Mouse (Mus musculus) left cerebral cortex, adult 2 months (tissue): Measurements from ENCODE around the gene Smyd1. TPM values are rescaled to one million over a fixed set of nuclear protein-coding genes. Genes with fewer than 3 reads are reported as not detected.

Source experiments
- DNase-seq, 2 experiments: peaks; one replicate each; pipeline ENCODE4 v3.0.0; 2021 to 2022; ENCODE audit warnings: low spot score in 2 of 2, mixed read lengths in 1 of 2; ENCODE audit errors: extremely low spot score in 1 of 2
- H3K27ac ChIP-seq: fragments of 200-600 bp; 2 replicates; pipeline ENCODE4 v1.8.1; 2022
- H3K4me3 ChIP-seq: fragments of 200-600 bp; 2 replicates; pipeline ENCODE4 v1.8.1; 2022
- CTCF ChIP-seq: fragments of 200-600 bp; IDR thresholded peaks from 2 replicates; pipeline ENCODE4 v1.8.1; 2022; ENCODE audit warnings: antibody characterized with exemption, mild to moderate bottlenecking, moderate library complexity
- intact Hi-C: fragments of 180-260 bp; cut with DNase I; formaldehyde crosslinking; loops from one replicate; pipeline ENCODE4 v1.15.1; 2025
- total RNA-seq, 2 experiments: library from RNA; stranded (reverse); gene quantifications; 2 replicates each; pipeline ENCODE4 v1.2.3; 2021

Smyd1 gene
- total RNA-seq, 2 experiments from 2014 or later = 0.61 to 0.72 TPM

DNA sequence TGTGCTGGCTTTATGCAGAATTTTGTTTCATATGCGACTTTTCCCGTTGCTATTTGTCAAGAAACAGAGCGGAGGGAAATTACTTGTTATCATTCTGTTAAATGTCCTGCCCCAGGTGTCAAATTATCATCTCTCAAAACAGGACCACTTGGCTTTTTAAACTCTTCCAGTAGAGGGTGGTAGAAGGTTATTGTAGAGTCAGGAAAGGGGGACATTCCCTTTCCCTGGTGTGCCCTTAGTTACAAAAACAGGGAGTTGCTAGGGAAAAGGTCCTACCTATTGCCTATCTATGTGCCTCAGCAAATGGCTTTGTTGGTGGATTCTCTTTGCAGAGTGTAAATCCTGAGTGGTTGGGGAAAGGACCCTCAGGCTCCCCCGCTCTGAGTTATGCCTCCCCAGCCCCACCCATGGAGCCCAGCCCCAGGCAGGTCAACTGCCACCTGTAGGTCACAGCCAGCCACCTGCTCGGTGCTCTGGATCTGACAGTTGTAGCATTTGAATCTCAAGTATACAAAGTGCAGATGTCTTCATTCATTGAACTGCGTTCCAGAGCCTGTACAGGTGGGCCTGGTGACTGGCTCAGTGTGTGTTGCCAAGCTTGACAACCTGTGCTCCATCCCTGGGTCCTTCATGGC lies 19.8 kb downstream of the Smyd1 start:
- no peak for DNase-seq
- H3K27ac ChIP-seq = no peak overlapping the region
- intact Hi-C loops = loop anchor here (5.0 kb wide), 1 partner anchor 95 kb away; no protein-coding TSS in a partner anchor
- TF ChIP-seq CTCF = peak; percentile 40
- H3K4me3 ChIP-seq = no peak overlapping the region

DNA sequence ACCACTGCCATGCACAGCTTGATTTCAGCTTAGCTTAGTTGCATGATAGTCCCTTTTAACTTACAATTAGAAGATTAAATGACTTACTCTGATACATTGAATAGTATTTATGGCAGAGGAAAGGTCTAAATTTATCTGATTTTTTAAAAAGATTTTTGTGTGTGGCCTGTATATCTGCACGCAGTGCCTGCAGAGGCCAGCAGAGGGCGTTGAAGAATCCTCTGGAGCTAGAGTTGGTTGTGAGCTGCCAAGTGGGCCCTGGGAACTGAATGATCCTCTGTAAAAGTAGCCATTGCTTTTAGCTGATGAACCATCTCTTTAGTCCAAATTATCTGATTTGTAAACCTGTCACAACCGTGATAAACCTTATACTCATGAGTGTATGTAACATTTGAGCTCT lies 23.3 kb downstream of the Smyd1 start:
- no peak for DNase-seq
- no peak overlapping the region for H3K27ac ChIP-seq
- intact Hi-C loops = no loop called here
- TF ChIP-seq CTCF = peak; percentile 44
- H3K4me3 ChIP-seq = no peak overlapping the region

DNA sequence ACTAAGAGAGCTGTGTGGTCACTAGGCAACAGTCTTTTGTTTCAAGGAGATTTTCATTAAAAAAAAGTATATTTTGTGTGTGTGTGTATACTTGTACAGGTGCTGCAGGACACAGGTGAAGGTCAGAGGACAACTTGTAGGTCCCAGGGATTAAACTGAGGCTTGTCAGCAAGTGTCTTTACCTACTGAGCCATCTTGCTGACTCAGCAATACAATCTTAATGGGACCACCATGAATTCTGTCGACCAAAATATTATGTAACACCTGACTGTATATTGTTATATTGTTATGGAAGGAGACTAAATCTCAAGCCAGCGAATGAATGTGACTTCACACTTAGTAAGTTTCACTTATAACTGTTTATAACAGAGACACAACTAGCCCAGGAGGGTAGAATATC lies 24.0 kb downstream of the Smyd1 start:
- H3K27ac ChIP-seq = no peak overlapping the region
- TF ChIP-seq CTCF = no peak
- DNase-seq = no peak
- intact Hi-C loops = no loop called here
- H3K4me3 ChIP-seq = no peak overlapping the region

DNA sequence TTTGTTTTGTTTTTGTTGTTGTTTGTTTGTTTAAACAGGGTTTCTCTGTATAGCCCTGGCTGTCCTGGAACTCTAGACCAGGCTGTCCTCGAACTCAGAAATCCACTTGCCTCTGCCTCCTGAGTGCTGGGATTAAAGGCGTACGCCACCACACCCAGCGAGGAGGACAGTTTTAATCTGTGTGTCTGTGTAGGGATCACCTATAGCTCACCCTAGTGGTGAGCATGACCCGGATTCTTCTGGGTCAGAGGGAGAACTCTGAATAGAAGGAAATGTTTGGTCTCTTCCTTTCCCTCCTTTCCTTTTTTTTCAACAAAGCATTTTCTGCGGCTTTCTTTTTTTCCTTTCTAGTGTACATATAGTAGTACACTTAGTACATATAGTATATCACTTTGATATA lies 26.7 kb downstream of the Smyd1 start:
- H3K27ac ChIP-seq = no peak overlapping the region
- intact Hi-C loops = no loop called here
- DNase-seq = no peak
- no peak for TF ChIP-seq CTCF
- no peak overlapping the region for H3K4me3 ChIP-seq

DNA sequence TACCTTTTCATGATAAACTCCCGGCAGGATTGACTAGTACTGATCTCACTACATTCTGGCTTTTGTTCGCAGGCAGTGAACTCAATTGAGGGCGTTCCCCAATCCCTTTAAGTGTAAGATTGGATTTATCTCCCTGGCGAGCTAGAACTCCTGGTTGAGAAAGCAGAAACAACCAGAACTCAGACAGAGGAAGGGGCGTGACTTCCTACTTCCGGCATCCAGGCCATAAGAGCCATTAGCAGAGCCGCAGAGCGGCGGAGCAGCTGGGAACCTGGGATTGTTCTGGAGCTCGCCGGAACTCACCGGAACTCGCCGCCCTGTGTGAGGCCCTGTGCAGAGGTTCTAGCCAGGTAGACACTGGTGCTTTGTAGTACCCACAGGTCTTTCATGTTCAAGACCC lies 28.5 kb downstream of the Smyd1 start:
- no peak for DNase-seq
- intact Hi-C loops = no loop called here
- H3K27ac ChIP-seq = no peak overlapping the region
- no peak for TF ChIP-seq CTCF
- H3K4me3 ChIP-seq = no peak overlapping the region

DNA sequence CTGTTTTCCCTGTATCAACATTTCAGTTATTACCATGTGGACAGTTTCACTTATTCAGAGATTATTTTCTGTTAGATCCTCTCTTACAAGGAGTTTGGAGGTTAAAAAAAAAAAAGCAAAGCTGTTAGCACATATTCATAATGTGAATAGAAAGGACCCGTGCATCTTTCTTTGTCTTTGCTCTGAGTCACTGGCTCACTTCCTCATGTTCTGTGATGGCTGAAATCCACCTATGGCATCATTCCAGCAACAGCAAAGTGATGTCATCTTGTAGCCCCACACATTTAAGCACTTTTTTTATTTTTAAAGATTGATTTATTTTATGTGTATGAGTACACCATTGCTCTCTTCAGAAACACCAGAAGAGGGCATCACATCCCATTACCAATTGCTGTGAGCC lies 42.6 kb downstream of the Smyd1 start:
- H3K27ac ChIP-seq = no peak overlapping the region
- intact Hi-C loops = loop anchor here (10.0 kb wide), 2 partner anchors 355 to 545 kb away; partner anchors contain the start of genes Kdm3a and Mrpl35
- TF ChIP-seq CTCF = no peak; the same call in none of the 2 replicates

DNA sequence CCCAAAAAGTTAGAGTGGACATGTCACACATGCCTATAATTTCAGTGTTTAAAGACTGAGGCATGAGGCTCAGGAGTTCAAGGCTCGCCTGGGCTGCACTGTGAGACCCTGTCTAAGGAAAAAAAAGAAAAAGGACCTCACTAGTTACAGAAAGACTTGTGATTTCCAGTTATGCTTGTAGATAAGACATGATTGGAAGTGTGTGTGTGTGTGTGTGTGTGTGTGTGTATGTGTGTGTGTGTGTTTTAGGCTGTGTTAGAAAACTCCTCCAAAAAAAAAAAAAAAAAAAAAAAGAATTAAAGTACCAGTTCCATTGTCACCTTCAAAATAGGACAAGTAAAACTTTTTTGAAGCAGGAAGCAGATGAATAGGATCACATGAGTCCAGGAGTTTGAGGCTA lies 47.4 kb downstream of the Smyd1 start:
- intact Hi-C loops = loop anchor here (5.0 to 10.0 kb wide), 6 partner anchors 123 to 550 kb away; partner anchors contain the start of genes Chmp3, Kdm3a, Mrpl35 and Rmnd5a
- no peak overlapping the region for H3K4me3 ChIP-seq
- no peak for TF ChIP-seq CTCF
- DNase-seq = no peak
- no peak overlapping the region for H3K27ac ChIP-seq

More for the DNA sequence above, 42.6 kb downstream of the Smyd1 start:
- DNase-seq = no peak
- no peak overlapping the region for H3K4me3 ChIP-seq

DNA sequence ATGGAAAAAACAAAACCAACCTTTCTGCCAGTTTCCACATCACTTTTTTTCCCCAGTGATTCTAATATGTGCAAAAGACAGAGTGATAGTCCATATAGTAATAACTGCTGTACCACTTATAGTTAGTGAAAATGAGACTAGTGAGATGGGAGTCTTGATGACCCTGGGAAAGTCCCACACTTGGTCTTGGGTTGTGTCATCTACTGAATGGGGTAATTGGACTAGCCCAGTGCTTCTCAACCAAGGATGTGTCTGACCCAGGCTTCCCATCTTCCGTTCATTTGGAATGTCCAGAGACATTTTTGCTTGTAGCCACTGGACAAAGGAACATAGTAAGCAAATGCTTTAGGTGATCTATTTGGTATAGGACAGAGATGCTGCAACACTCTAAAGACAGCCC lies 48.3 kb downstream of the Smyd1 start:
- Histone ChIP-seq H3K27ac (no peak overlapping the region), H3K4me3 (no peak overlapping the region)
- intact Hi-C loops = loop anchor here (5.0 to 10.0 kb wide), 6 partner anchors 124 to 551 kb away; partner anchors contain the start of genes Chmp3, Kdm3a, Mrpl35 and Rmnd5a
- TF ChIP-seq CTCF = no peak
- no peak for DNase-seq

DNA sequence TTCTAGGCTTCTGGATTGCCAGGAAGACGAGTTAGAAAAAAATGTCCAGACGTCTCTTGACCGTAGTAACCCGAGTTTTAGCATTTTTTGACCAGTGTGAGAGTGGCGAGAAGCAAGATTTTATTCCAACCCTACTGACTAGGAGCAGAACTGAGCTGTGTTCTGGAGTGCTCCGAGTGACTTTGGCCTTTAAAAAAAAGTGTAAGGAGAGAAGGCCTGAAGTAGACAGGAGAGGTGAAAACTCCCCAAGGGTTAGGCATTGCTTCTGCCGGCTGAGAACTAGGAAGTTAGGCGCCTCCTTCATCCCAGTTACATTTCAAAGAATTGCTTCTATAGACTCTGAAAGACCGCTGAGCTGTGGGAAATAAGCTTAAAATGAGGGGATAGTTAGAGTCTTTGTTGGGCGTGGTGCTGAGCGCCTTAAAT lies 49.7 kb downstream of the Smyd1 start:
- intact Hi-C loops = loop anchor here (5.0 to 10.0 kb wide), 6 partner anchors 125 to 552 kb away; partner anchors contain the start of genes Chmp3, Kdm3a, Mrpl35 and Rmnd5a
- peak in 1 of 2 experiments; percentile 9 for DNase-seq
- Histone ChIP-seq H3K4me3 (peak overlapping the region; percentile 90), H3K27ac (peak overlapping the region; percentile 98)
- no peak for TF ChIP-seq CTCF

DNA sequence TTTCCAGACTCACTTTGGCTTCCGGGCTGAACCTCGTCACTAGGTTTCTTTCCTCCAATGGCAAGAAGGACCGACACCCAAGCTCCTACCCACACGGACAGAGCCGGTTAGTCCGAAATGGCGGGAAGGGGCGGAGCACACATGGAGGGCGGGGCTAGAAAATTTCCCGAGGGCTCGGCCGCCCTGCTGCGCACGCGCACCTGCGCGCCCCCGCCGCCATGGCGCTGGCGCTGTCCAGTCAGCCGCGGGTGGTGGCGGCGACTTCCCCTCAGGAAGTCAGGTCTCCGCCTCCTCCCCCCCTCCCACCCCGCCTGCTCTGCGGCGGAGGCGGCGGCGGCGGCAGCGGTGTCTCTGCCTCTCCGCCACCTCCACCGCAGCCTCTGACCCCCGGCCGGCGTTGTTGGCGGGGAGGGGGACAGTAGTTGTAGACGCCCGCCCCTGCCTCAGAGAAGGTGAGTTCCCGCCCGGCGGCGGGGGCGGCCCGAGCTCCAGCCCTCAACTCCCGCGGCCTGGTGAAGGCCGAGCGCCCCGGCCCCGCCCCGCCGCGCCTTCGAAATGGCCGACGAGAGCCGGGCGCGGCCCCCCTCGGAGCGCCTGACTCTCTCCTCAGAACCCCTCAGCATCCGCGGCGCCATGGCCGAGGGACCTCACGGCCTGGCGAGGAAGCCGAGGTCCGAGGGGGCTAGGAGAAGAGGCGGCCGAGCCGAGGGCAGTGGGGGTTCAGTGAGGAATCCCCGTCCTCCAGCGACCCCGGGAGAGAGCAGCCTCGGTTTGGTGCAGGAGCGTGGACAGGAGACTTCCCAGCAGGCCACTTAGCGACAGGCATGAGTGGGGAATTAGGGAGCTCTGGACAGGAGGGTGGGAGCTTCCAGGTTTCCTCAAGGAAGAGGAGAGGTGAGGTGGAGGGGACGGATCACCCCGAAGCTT lies 50.4 kb downstream of the Smyd1 start, which contains the start of gene Krcc1:
TSS of gene Krcc1 (plus strand) at position 289 of the 927 bp plus-strand sequence.
- H3K27ac ChIP-seq = peak within 1 kb of the TSS; percentile 98
- TF ChIP-seq CTCF = no peak; the same call in 1 of the 2 replicates
- peak; percentile 96 to 97 for DNase-seq
- H3K4me3 ChIP-seq = peak within 1 kb of the TSS; percentile 90
- intact Hi-C loops = loop anchor here (2.0 to 10.0 kb wide), 7 partner anchors 126 to 553 kb away; partner anchors contain the start of genes Chmp3, Kdm3a, Mrpl35 and Rmnd5a

DNA sequence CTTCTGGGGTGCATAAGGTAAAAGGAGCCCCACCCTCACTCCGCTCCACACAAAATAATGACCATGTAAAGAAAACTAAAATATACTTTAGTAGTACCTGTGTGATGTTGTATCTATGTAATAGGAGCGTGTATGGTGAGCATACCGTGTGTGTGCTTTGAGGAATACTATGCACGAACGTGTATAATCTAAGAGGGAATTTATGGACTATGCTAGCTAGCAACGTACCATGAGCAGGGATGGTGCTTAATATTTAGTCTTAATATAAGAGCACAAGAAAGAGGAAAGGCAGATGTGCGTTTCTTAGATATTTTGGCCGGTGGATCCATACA lies 51.0 kb downstream of the Smyd1 start:
- DNase-seq = no peak
- H3K27ac ChIP-seq = peak overlapping the region; percentile 85
- TF ChIP-seq CTCF = no peak
- peak overlapping the region; percentile 90 for H3K4me3 ChIP-seq
- intact Hi-C loops = loop anchor here (2.0 to 10.0 kb wide), 7 partner anchors 126 to 554 kb away; partner anchors contain the start of genes Chmp3, Kdm3a, Mrpl35 and Rmnd5a
